Mouse (Mus musculus): ENCODE measurements at regions not wholly inside any gene's neighbourhood (a gene's known extent, or its start where the extent isn't known, plus 50 kb on each side); places are given as distances from the start of the nearest gene placed in this dataset.

DNA sequence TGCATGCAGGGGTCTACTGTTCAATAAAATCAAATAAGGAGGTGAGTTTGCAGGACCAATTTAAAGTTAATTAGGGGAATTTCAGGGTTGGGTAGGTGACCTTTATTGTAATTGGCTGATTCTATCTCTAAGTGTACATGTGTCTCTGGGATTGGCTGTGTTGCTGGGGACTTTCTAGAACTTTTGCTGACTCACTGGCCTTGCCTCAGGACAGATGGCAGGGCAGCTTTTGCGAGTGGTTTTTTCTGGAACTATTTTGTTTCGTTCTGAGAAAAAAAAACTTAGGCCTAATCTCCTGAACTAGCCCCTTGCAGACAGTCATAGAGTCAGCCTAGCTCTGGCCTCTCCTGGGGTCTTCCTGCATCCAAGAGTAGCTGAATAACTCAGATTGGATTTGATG is 249.3 kb upstream of the Mdga2 start:
- ATAC-seq (replicated peaks), result no peak
- 81% methylated on average over 2 of the region's 2 CpGs for WGBS
- Histone ChIP-seq H3K27me3 (replicated peaks) (no peaks in the 10 kb centered on the region), H3K36me3 (replicated peaks) (no peaks in the 10 kb centered on the region), H3K4me2 (no peak overlapping the region), H3K9me3 (no peaks in the 10 kb centered on the region), H3K4me3 (no peak overlapping the region), H3K4me1 (no peaks in the 10 kb centered on the region), H3K9ac (no peak overlapping the region), H3K27ac (no peak overlapping the region)

DNA sequence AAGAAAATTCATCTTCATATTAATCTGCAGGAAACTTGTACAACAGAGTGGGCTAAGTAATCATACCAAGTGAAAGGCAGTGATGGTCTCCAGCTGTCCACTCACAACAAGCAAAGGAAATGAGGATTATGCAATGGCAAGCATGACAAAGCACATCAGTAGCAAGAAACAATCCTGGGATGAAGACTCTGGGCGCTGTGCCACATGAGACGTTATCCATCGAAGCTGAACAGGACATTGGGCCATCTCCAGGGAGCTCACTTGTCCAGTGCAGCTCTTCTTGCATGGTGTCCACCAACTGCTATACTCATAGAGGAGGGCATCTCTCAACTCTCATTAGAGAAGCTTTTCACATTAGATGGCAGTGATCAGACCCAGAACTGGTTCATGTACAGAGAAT is 248.7 kb upstream of the Mdga2 start:
- Histone ChIP-seq H3K9ac (no peak overlapping the region), H3K36me3 (replicated peaks) (no peaks in the 10 kb centered on the region), H3K27ac (no peak overlapping the region), H3K4me2 (no peak overlapping the region), H3K4me3 (no peak overlapping the region), H3K27me3 (replicated peaks) (no peaks in the 10 kb centered on the region), H3K9me3 (no peaks in the 10 kb centered on the region), H3K4me1 (no peaks in the 10 kb centered on the region)
- no peak for ATAC-seq (replicated peaks)
- WGBS, result 72% methylated on average over 3 of the region's 3 CpGs

DNA sequence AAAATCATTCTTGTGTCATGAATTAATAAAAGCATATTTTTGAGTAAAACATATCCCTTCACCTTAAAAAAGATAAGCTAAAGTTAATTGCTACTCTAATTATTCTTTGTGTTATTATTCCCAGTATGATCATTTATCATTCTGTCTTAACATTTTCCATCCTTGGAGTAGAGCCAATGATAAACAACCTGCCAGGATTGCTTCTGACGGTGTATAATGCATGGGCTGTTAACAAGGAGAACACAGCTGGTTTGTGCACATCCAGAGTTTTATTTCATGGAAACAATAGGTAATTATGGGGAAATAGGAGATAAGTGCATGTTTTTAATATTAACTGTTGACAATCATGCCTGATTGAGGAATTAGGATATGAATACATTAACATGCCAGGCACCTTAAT is 226.8 kb upstream of the Mdga2 start:
- WGBS, result 47% methylated on average over 1 of the region's 1 CpGs
- H3K4me1 ChIP-seq, result no peaks in the 10 kb centered on the region
- ATAC-seq (replicated peaks), result no peak

DNA sequence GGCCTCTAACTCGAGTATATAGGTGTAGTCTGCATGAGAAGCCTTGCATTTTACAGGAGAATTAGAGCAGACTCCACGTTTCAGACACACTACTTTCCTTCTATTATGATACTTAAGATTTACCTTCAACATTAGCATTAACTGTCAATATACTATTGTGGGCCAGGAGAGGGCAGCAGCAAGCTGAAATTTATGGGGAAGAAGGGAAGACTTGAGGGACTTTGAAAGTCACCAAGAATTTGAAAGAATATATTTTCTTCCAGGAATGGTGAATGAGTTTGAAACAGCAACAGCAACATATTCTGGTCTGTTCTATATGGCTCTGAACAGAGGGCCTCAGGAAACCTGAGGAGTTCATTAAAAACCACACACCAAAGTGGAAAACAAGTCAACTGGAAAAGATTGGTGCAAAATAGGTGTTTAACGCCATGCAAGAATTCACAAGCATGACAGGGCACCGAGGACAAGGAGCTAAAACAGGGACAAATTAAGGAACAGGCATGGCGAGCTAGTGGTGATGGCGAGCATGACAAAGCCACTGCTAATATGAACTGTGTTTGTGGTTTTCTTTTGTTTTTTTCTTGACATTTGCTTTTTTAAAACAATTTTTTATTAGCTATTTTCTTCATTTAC is 208.1 kb upstream of the Mdga2 start:
- WGBS, result 40% methylated on average over 6 of the region's 6 CpGs
- H3K36me3 ChIP-seq (replicated peaks), result no peaks in the 10 kb centered on the region
- no peak overlapping the region for H3K4me2 ChIP-seq
- H3K9me3 ChIP-seq, result no peaks in the 10 kb centered on the region
- H3K27me3 ChIP-seq (replicated peaks), result no peaks in the 10 kb centered on the region
- H3K27ac ChIP-seq, result no peak overlapping the region
- H3K4me3 ChIP-seq, result no peak overlapping the region
- 0 out of 2 replicates have a peak, but pooled peaks have one; percentile 37 for ATAC-seq (replicated peaks)
- H3K9ac ChIP-seq, result no peak overlapping the region
- H3K4me1 ChIP-seq, result no peaks in the 10 kb centered on the region

More for the DNA sequence above, 226.8 kb upstream of the Mdga2 start:
- Histone ChIP-seq H3K27me3 (replicated peaks) (no peaks in the 10 kb centered on the region), H3K9ac (no peak overlapping the region), H3K4me3 (no peak overlapping the region), H3K9me3 (no peaks in the 10 kb centered on the region), H3K36me3 (replicated peaks) (no peaks in the 10 kb centered on the region), H3K4me2 (no peak overlapping the region), H3K27ac (no peak overlapping the region)

DNA sequence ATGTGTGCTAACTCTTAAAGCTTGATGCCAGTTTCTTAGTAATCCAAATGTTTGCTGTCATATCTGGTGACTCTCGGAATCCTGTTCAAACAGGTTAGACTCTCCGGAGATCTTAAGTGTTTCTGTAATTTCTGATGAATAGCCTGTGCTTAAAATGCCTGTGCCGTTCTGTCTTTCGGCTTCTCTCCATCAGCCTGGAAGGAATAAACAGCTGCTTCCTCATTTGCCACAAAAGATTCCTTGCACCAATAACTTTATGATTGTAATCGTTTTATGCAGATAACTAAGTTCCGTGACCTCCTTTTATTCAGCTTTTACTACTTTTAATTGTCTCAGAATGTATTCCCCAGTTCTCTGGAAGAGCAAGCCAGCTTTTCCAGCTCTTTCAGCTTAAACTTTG is 204.5 kb upstream of the Mdga2 start:
- no peak overlapping the region for H3K4me3 ChIP-seq
- ATAC-seq (replicated peaks), result no peak

DNA sequence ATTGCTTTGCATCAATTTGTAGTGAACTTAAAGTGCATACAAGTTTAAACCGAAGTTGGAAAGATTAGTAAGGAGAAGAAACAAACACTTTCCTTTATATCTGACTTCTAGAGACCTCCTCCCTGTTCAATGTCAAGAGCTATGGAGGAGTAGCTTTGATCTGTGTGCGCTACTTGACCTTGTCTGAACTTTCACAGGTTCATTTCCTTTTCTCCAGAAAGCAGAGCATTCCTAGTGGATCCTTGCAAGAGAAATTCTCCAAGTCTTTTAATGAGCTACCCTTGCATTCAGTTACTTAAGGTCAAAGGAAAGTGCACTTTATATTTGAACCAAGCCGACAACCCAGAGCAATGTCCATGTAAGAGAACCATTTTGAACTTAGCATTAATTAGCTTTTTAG is 177.2 kb upstream of the Mdga2 start:
- Histone ChIP-seq H3K9ac (no peak overlapping the region), H3K36me3 (replicated peaks) (no peaks in the 10 kb centered on the region), H3K27ac (no peak overlapping the region), H3K4me1 (no peaks in the 10 kb centered on the region), H3K4me2 (no peak overlapping the region), H3K27me3 (replicated peaks) (no peaks in the 10 kb centered on the region), H3K4me3 (no peak overlapping the region), H3K9me3 (no peaks in the 10 kb centered on the region)
- no peak for ATAC-seq (replicated peaks)
- 67% methylated on average over 3 of the region's 3 CpGs for WGBS

More for the DNA sequence above, 204.5 kb upstream of the Mdga2 start:
- no peaks in the 10 kb centered on the region for H3K9me3 ChIP-seq
- H3K27me3 ChIP-seq (replicated peaks), result no peaks in the 10 kb centered on the region
- no peak overlapping the region for H3K4me2 ChIP-seq
- H3K9ac ChIP-seq, result no peak overlapping the region
- WGBS, result 64% methylated on average over 6 of the region's 6 CpGs
- no peak overlapping the region for H3K27ac ChIP-seq
- H3K4me1 ChIP-seq, result no peaks in the 10 kb centered on the region
- H3K36me3 ChIP-seq (replicated peaks), result no peaks in the 10 kb centered on the region

DNA sequence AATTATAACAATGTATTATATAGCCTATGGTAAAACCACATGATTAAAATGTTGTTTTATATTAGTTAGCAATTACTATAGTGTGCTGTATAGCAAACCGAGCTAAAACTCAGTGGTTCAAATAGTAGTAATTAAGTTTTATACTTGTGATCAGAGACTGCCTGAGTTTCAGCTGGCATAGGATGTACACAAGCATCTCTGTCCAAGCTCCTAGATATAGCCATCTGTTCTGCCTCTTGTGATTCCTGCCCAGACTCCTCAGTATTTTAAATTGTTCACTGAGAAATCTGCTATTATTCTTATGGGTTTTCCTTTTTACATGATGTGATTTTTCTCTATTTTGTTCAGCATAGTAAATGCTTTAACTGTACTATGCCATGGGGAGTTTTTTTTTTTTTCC is 152.2 kb upstream of the Mdga2 start:
- H3K9ac ChIP-seq, result no peak overlapping the region
- H3K4me3 ChIP-seq, result no peak overlapping the region
- no peaks in the 10 kb centered on the region for H3K4me1 ChIP-seq
- no peaks in the 10 kb centered on the region for H3K9me3 ChIP-seq
- H3K4me2 ChIP-seq, result no peak overlapping the region
- H3K27me3 ChIP-seq (replicated peaks), result no peaks in the 10 kb centered on the region
- WGBS, result 78% methylated on average over 1 of the region's 1 CpGs
- H3K36me3 ChIP-seq (replicated peaks), result no peaks in the 10 kb centered on the region
- no peak overlapping the region for H3K27ac ChIP-seq
- no peak for ATAC-seq (replicated peaks)

DNA sequence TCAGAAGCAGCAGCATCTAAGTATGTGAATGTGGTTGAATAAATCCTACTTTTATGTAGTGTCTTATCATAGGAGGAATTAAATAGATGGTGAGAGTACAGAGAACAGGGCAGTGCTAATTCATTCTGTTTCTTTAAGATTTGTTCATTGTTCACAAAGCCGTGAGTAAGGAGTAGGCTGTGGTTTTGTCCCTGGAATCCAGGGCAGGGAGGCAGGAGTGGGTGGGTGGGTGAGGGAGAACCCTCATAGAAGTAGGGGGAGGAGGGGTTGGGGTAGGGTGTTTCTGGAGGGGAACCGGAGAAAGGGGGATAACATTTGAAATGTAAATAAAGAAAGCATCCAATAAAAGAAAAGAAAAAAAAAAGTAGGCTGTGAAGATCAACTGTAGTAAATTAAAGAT is 126.2 kb upstream of the Mdga2 start:
- no peaks in the 10 kb centered on the region for H3K9me3 ChIP-seq
- H3K36me3 ChIP-seq (replicated peaks), result no peaks in the 10 kb centered on the region
- no peak for ATAC-seq (replicated peaks)
- H3K27me3 ChIP-seq (replicated peaks), result no peaks in the 10 kb centered on the region
- no peak overlapping the region for H3K4me2 ChIP-seq
- 4% methylated on average over 2 of the region's 2 CpGs for WGBS
- H3K4me3 ChIP-seq, result no peak overlapping the region
- H3K27ac ChIP-seq, result no peak overlapping the region
- no peaks in the 10 kb centered on the region for H3K4me1 ChIP-seq
- H3K9ac ChIP-seq, result no peak overlapping the region

DNA sequence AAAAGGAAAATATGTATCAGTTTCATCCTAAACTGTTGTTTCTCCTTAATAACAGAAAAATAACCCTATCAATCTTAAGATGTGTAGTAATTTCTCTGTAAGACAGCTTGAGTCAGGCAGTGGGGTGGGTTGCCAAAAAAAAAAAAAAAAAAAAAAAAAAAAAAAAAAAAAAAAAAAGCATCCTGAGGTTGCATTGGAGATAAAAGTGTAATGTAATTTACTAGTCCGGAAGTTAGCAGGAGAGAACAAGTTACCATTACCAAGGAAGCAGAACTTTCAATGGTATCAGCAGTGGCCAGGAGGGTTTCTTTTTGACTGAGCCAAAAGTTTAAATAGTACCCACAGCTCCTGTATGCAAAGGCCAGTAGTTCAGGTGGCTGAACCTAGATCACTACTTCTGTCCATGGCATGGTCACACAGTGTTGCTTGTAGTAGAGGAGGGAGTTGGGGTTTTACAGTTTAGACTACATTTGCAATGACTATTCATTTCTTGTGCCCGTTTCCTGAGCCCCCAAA is 110.2 kb upstream of the Mdga2 start:
- H3K27ac ChIP-seq, result no peak overlapping the region
- no peaks in the 10 kb centered on the region for H3K4me1 ChIP-seq
- no peak overlapping the region for H3K4me2 ChIP-seq
- no peak overlapping the region for H3K4me3 ChIP-seq
- H3K9ac ChIP-seq, result no peak overlapping the region
- no peaks in the 10 kb centered on the region for H3K36me3 ChIP-seq (replicated peaks)
- 86% methylated on average over 2 of the region's 2 CpGs for WGBS
- no peak for ATAC-seq (replicated peaks)
- H3K27me3 ChIP-seq (replicated peaks), result no peaks in the 10 kb centered on the region
- no peaks in the 10 kb centered on the region for H3K9me3 ChIP-seq

DNA sequence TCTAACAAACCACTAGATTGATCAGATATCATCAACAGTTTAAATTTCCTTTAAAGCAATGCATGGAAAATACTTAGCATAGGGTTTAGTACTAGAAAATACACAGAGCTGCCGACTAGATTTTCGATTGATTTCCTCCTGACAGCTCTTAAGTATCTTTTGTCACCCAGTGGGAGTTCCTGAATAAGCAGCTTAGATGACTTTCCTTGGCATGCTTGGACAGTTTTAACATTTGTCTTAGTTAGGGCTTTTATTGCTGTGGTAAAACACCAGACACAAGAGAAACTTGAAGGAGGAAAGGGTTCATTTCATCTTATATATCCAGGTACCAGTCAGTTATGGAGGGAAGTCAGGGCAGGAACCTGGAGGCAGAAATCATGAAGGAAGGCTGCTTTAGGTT is 104.0 kb upstream of the Mdga2 start:
- H3K9ac ChIP-seq, result no peak overlapping the region

DNA sequence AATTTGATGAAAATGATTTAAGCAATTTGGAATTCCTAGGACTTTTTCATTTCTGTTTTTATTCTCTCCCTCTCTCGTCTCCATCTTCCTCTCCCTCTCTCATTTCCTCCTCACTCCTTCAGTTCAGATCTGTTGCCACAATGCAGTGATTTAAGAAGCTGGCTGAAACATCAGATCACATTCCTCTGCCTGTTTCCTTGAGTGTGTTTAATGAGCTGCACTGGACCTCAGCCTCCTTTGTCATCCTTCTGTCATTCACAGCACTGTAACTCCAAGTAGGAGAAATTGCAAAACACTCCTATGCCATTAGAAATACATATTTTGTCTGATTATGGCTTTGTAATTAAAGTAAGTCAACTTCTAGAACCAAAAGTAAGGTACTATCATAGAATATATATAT is 103.5 kb upstream of the Mdga2 start:
- H3K9ac ChIP-seq, result no peak overlapping the region
- H3K4me3 ChIP-seq, result no peak overlapping the region
- 29% methylated on average over 1 of the region's 1 CpGs for WGBS
- no peak for ATAC-seq (replicated peaks)
- H3K27me3 ChIP-seq (replicated peaks), result no peaks in the 10 kb centered on the region
- no peaks in the 10 kb centered on the region for H3K9me3 ChIP-seq
- no peak overlapping the region for H3K27ac ChIP-seq
- no peaks in the 10 kb centered on the region for H3K36me3 ChIP-seq (replicated peaks)
- H3K4me2 ChIP-seq, result no peak overlapping the region
- no peaks in the 10 kb centered on the region for H3K4me1 ChIP-seq

More for the DNA sequence above, 104.0 kb upstream of the Mdga2 start:
- no peaks in the 10 kb centered on the region for H3K36me3 ChIP-seq (replicated peaks)
- H3K4me3 ChIP-seq, result no peak overlapping the region
- no peaks in the 10 kb centered on the region for H3K4me1 ChIP-seq
- no peaks in the 10 kb centered on the region for H3K27me3 ChIP-seq (replicated peaks)
- ATAC-seq (replicated peaks), result no peak
- H3K27ac ChIP-seq, result no peak overlapping the region
- 22% methylated on average over 2 of the region's 2 CpGs for WGBS
- no peak overlapping the region for H3K4me2 ChIP-seq
- no peaks in the 10 kb centered on the region for H3K9me3 ChIP-seq

DNA sequence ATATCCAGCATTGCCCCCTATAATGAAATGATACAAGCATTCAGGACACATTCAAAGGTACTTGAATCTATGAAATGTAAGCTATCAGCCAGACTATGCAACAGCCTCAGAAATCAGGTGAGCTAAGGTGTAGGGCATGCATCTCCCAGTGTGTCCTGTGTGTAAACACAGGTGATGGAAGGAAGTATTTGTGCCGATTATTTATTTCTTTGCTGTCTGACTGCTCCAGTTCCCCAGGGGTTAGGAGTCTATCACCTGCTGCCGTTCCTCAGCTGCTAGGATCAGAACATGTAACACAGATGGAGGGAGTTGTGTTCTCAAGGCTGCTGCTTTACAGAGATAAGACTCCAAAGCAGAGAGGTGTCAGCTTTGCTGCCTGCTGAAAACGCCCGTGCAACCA is 103.0 kb upstream of the Mdga2 start:
- ATAC-seq (replicated peaks), result no peak
- no peak overlapping the region for H3K4me3 ChIP-seq
- no peaks in the 10 kb centered on the region for H3K27me3 ChIP-seq (replicated peaks)
- no peak overlapping the region for H3K27ac ChIP-seq
- WGBS, result 53% methylated on average over 4 of the region's 4 CpGs
- H3K4me1 ChIP-seq, result no peaks in the 10 kb centered on the region
- H3K36me3 ChIP-seq (replicated peaks), result no peaks in the 10 kb centered on the region
- H3K9ac ChIP-seq, result no peak overlapping the region
- no peak overlapping the region for H3K4me2 ChIP-seq
- no peaks in the 10 kb centered on the region for H3K9me3 ChIP-seq

DNA sequence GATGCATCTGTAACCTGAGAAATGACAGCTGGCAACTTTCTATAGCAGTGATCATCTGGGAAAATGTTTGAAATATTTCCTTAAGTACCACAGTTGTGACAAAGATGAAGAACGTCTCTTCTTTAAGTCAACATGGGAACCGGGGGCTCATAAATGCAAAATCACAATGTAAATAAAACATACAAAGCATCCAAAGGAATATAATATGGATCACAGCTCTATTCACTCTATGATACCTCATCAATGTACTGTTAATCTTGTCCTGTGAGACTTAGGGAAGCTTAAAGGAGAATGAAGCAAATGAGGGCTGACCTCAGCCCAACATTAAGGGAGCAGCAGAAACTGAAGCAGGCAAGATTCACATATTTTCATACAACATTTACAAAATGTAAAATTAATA is 96.3 kb upstream of the Mdga2 start:
- no peak for ATAC-seq (replicated peaks)
- H3K27me3 ChIP-seq (replicated peaks), result no peaks in the 10 kb centered on the region

More for the DNA sequence above, 96.3 kb upstream of the Mdga2 start:
- Histone ChIP-seq H3K9ac (no peak overlapping the region), H3K27ac (no peak overlapping the region), H3K4me2 (no peak overlapping the region), H3K36me3 (replicated peaks) (no peaks in the 10 kb centered on the region), H3K9me3 (no peaks in the 10 kb centered on the region), H3K4me3 (no peak overlapping the region), H3K4me1 (no peaks in the 10 kb centered on the region)
- 87% methylated on average over 2 of the region's 2 CpGs for WGBS
